Mouse (Mus musculus) E14TG2a.4 (cell line): ENCODE data around the gene Gm826.

ENCODE experiments used
- CTCF ChIP-seq: conservative IDR thresholded peaks from 2 replicates; pipeline ENCODE4 v1.5.1; 2014; ENCODE audit warnings: low read length
- NANOG ChIP-seq: IDR thresholded peaks from 2 replicates; pipeline ENCODE4 v1.6.1; 2014; ENCODE audit warnings: borderline replicate concordance, low read length, mixed read lengths
- POU5F1 ChIP-seq: IDR thresholded peaks from 2 replicates; pipeline ENCODE4 v1.6.1; 2014; ENCODE audit warnings: low read length, borderline replicate concordance

GRCm38 (mm10) chr2:160328886-160329285, 5.1 kb downstream of the Gm826 start:
- TF ChIP-seq CTCF (no peak), NANOG (no peak), POU5F1 (no peak)
